Mouse (Mus musculus) CH12.LX (cell line): ENCODE data around the gene Ryk. TPM values are rescaled to one million over a fixed set of nuclear protein-coding genes. Genes with fewer than 3 reads are reported as not detected.

ENCODE experiments used
- DNase-seq: peaks from one replicate; pipeline ENCODE4 v3.0.0-alpha.2; 2013; ENCODE audit errors: extremely low read depth
- H3K27ac ChIP-seq: 2 replicates; pipeline ENCODE4 v1.5.1; 2012; ENCODE audit warnings: low read depth, mild to moderate bottlenecking, control low read depth, moderate library complexity; ENCODE audit not compliant: insufficient read depth
- H3K27me3 ChIP-seq: replicated peaks from 2 replicates; pipeline ENCODE3; 2012; ENCODE audit warnings: inconsistent platforms
- H3K36me3 ChIP-seq, 2 experiments: replicated peaks in 1 of 2; 2 replicates each; pipeline versions ENCODE3 to v1.6.1; 2012; ENCODE audit warnings: inconsistent platforms in 1 of 2, low read length in 1 of 2, mild to moderate bottlenecking in 1 of 2, mixed read lengths in 1 of 2, moderate library complexity in 1 of 2; ENCODE audit not compliant: control insufficient read depth in 1 of 2, insufficient read depth in 1 of 2
- H3K4me1 ChIP-seq, 2 experiments: 2 replicates each; pipeline ENCODE4 v1.6.1; 2012; ENCODE audit warnings: inconsistent platforms in 1 of 2, moderate library complexity in 1 of 2; ENCODE audit not compliant: insufficient read depth in 2 of 2, control insufficient read depth in 1 of 2
- H3K4me2 ChIP-seq: 2 replicates; pipeline ENCODE4 v1.6.1; 2012; ENCODE audit warnings: low read depth, mild to moderate bottlenecking, control low read depth; ENCODE audit not compliant: poor library complexity, insufficient read depth, severe bottlenecking
- H3K4me3 ChIP-seq, 3 experiments: fragments of 150-350 bp in 1 of 3; sonication (generic) in 1 of 3; replicated peaks in 1 of 3; 2 replicates each; pipeline versions ENCODE3 to v1.5.1; 2011 to 2012; ENCODE audit warnings: low read depth in 2 of 3, low read length in 2 of 3, mild to moderate bottlenecking in 2 of 3, moderate library complexity in 2 of 3, control low read depth in 1 of 3, improper control_type of control experiment in 1 of 3, inconsistent platforms in 1 of 3, mixed read lengths in 1 of 3; ENCODE audit not compliant: poor library complexity in 1 of 3
- H3K79me2 ChIP-seq: replicated peaks from 2 replicates; pipeline ENCODE4 v1.6.1; 2012; ENCODE audit warnings: mild to moderate bottlenecking, moderate library complexity; ENCODE audit not compliant: control insufficient read depth, poor library complexity, insufficient read depth, severe bottlenecking; ENCODE audit errors: extremely low read depth
- H3K9ac ChIP-seq: 2 replicates; pipeline ENCODE4 v1.6.1; 2012; ENCODE audit warnings: low read depth, mild to moderate bottlenecking, control low read depth, moderate library complexity; ENCODE audit not compliant: insufficient read depth
- H3K9me3 ChIP-seq: replicated peaks from 2 replicates; pipeline ENCODE3; 2012; ENCODE audit warnings: low read length, inconsistent platforms, mixed read lengths
- BHLHE40 ChIP-seq: IDR thresholded peaks from 2 replicates; pipeline ENCODE4 v1.6.1; 2011; ENCODE audit warnings: mild to moderate bottlenecking, low read depth, low read length, improper control_type of control experiment
- CHD1 ChIP-seq: IDR thresholded peaks from 2 replicates; pipeline ENCODE4 v1.6.1; 2012; ENCODE audit warnings: low read depth, low read length, improper control_type of control experiment, inconsistent platforms
- CHD2 ChIP-seq: IDR thresholded peaks from 2 replicates; pipeline ENCODE4 v1.6.1; 2011; ENCODE audit warnings: low read length, improper control_type of control experiment
- EP300 ChIP-seq: IDR thresholded peaks from 2 replicates; pipeline ENCODE4 v1.6.1; 2011; ENCODE audit warnings: low read length, improper control_type of control experiment
- HCFC1 ChIP-seq: IDR thresholded peaks from 2 replicates; pipeline ENCODE4 v1.6.1; 2012; ENCODE audit warnings: low read depth, mild to moderate bottlenecking, inconsistent platforms, low read length, improper control_type of control experiment
- IRF4 ChIP-seq: IDR thresholded peaks from 2 replicates; pipeline ENCODE4 v1.6.1; 2014; ENCODE audit warnings: low read depth, mild to moderate bottlenecking, inconsistent platforms, low read length, improper control_type of control experiment
- JUN ChIP-seq: IDR thresholded peaks from 2 replicates; pipeline ENCODE4 v1.6.1; 2011; ENCODE audit warnings: low read depth, mild to moderate bottlenecking, low read length, improper control_type of control experiment, moderate library complexity; ENCODE audit not compliant: insufficient read depth
- MAX ChIP-seq: IDR thresholded peaks from 2 replicates; pipeline ENCODE4 v1.6.1; 2011; ENCODE audit warnings: low read length, improper control_type of control experiment
- MAZ ChIP-seq: IDR thresholded peaks from 2 replicates; pipeline ENCODE4 v1.6.1; 2012; ENCODE audit warnings: low read depth, mild to moderate bottlenecking, inconsistent platforms, low read length, improper control_type of control experiment, moderate library complexity
- MEF2A ChIP-seq: IDR thresholded peaks from 2 replicates; pipeline ENCODE4 v1.6.1; 2014; ENCODE audit warnings: low read depth, mild to moderate bottlenecking, inconsistent platforms, low read length, improper control_type of control experiment, borderline replicate concordance
- MXI1 ChIP-seq: IDR thresholded peaks from 2 replicates; pipeline ENCODE4 v1.6.1; 2011; ENCODE audit warnings: mild to moderate bottlenecking, low read depth, low read length, improper control_type of control experiment
- MYC ChIP-seq: IDR thresholded peaks from 2 replicates; pipeline ENCODE4 v1.6.1; 2011; ENCODE audit warnings: low read depth, mild to moderate bottlenecking, improper control_type of control experiment, low read length
- NELFE ChIP-seq: IDR thresholded peaks from 2 replicates; pipeline ENCODE4 v1.6.1; 2011; ENCODE audit warnings: low read depth, low read length, improper control_type of control experiment
- NRF1 ChIP-seq: IDR thresholded peaks from 2 replicates; pipeline ENCODE4 v1.6.1; 2014; ENCODE audit warnings: low read depth, mild to moderate bottlenecking, inconsistent platforms, low read length, improper control_type of control experiment, moderate library complexity
- POLR2A ChIP-seq: IDR thresholded peaks from 2 replicates; pipeline ENCODE4 v1.6.1; 2011; ENCODE audit warnings: low read depth, mild to moderate bottlenecking, improper control_type of control experiment, low read length
- RAD21 ChIP-seq: IDR thresholded peaks from 2 replicates; pipeline ENCODE4 v1.6.1; 2011; ENCODE audit warnings: low read depth, mild to moderate bottlenecking, low read length, improper control_type of control experiment, moderate library complexity
- RCOR1 ChIP-seq: conservative IDR thresholded peaks from 2 replicates; pipeline ENCODE4 v1.6.1; 2012; ENCODE audit warnings: low read depth, mild to moderate bottlenecking, inconsistent platforms, low read length, improper control_type of control experiment
- SIN3A ChIP-seq: IDR thresholded peaks from 2 replicates; pipeline ENCODE4 v1.6.1; 2012; ENCODE audit warnings: low read length, improper control_type of control experiment, inconsistent platforms
- TBP ChIP-seq: conservative IDR thresholded peaks from 2 replicates; pipeline ENCODE4 v1.6.1; 2011; ENCODE audit warnings: low read depth, low read length, improper control_type of control experiment
- TCF12 ChIP-seq: IDR thresholded peaks from 2 replicates; pipeline ENCODE4 v1.6.1; 2014; ENCODE audit warnings: low read depth, mild to moderate bottlenecking, inconsistent platforms, low read length, improper control_type of control experiment
- USF1 ChIP-seq: IDR thresholded peaks from 2 replicates; pipeline ENCODE4 v1.6.1; 2014; ENCODE audit warnings: low read depth, mild to moderate bottlenecking, inconsistent platforms, low read length, improper control_type of control experiment
- USF2 ChIP-seq: conservative IDR thresholded peaks from 2 replicates; pipeline ENCODE4 v1.6.1; 2011; ENCODE audit warnings: low read depth, low read length, improper control_type of control experiment
- ZC3H11A ChIP-seq: IDR thresholded peaks from 2 replicates; pipeline ENCODE4 v1.6.1; 2012; ENCODE audit warnings: low read depth, mild to moderate bottlenecking, inconsistent platforms, low read length, improper control_type of control experiment
- ZKSCAN1 ChIP-seq: IDR thresholded peaks from 2 replicates; pipeline ENCODE4 v1.6.1; 2012; ENCODE audit warnings: low read depth, inconsistent platforms, low read length, improper control_type of control experiment, borderline replicate concordance
- ZMIZ1 ChIP-seq: IDR thresholded peaks from 2 replicates; pipeline ENCODE4 v1.6.1; 2012; ENCODE audit warnings: low read depth, mild to moderate bottlenecking, inconsistent platforms, low read length, improper control_type of control experiment
- dilution Hi-C: fragments of 300-500 bp; cut with MboI; formaldehyde crosslinking; loops from 2 replicates; pipeline ENCODE4 v1.14.3; 2020; ENCODE audit warnings: low sequenced_read_pairs; ENCODE audit not compliant: extremely low pct_unique_long_range_greater_than_20kb, extremely low pct_ligation_motif_present
- in situ Hi-C: fragments of 300-500 bp; cut with MboI; formaldehyde crosslinking; loops from 3 replicates; pipeline ENCODE4 v1.14.3; 2019; ENCODE audit warnings: low sequenced_read_pairs, low pct_ligation_motif_present, low pct_unique_long_range_greater_than_20kb, mixed read lengths
- polyA plus RNA-seq: library from polyadenylated mRNA; unstranded; fragments of >175 nt; gene quantifications from 2 replicates; pipeline ENCODE4 v1.2.1, GENCODE M21; 2012; ENCODE audit warnings: low read depth; ENCODE audit not compliant: insufficient read length
- total RNA-seq, 2 experiments: library from RNA; depleted of rRNA; stranded (reverse); fragments of 300-350 nt in 1 of 2; fragments of >200 nt in 1 of 2; gene quantifications; 2 replicates each; pipeline ENCODE4 v1.2.3; 2012 to 2014

The Ryk gene
- total and polyA plus RNA-seq, 3 experiments: 12.8 to 27.2 (median 21.4) TPM

- TF ChIP-seq POLR2A (no peak), RAD21 (no peak), TBP (no peak), CHD1 (no peak), SIN3A (no peak), MAX (no peak), RCOR1 (no peak), NELFE (no peak), MEF2A (no peak), MXI1 (no peak), BHLHE40 (no peak), CHD2 (no peak), TCF12 (no peak), NRF1 (no peak), JUN (no peak), ZKSCAN1 (no peak), ZMIZ1 (no peak), USF1 (no peak), ZC3H11A (no peak), MAZ (no peak)
- no peaks in the 10 kb centered on the region for H3K9me3 ChIP-seq
- no peak overlapping the region for H3K27ac ChIP-seq
- H3K36me3 ChIP-seq: peaks cover 0 to 29% of the 10 kb centered on the region in 2 experiments
- no peak for DNase-seq
- no peaks in the 10 kb centered on the region for H3K27me3 ChIP-seq
- no peak overlapping the region for H3K4me3 ChIP-seq
- no peaks in the 10 kb centered on the region for H3K79me2 ChIP-seq
- in situ Hi-C loops: no loop called here
- no peak overlapping the region for H3K9ac ChIP-seq
- H3K4me2 ChIP-seq: no peak overlapping the region
- dilution Hi-C loops: no loop called here
- H3K4me1 ChIP-seq: peaks cover 0 to 9% of the 10 kb centered on the region in 2 experiments; a peak in 2 of 4 replicates
Observed at GRCm38 (mm10) chr9:102911526-102911925, 76.8 kb downstream of the Ryk start.

GRCm38 (mm10) chr9:102912516-102913035, 77.9 kb downstream of the Ryk start:
- H3K4me2 ChIP-seq: no peak overlapping the region
- no peaks in the 10 kb centered on the region for H3K9me3 ChIP-seq
- dilution Hi-C loops (no loop called here), in situ Hi-C loops (no loop called here)
- peaks cover 0 to 23% of the 10 kb centered on the region in 2 experiments for H3K36me3 ChIP-seq
- H3K79me2 ChIP-seq: no peaks in the 10 kb centered on the region
- H3K9ac ChIP-seq: no peak overlapping the region
- H3K27ac ChIP-seq: no peak overlapping the region
- H3K27me3 ChIP-seq: no peaks in the 10 kb centered on the region
- H3K4me1 ChIP-seq: peaks cover 0 to 9% of the 10 kb centered on the region in 2 experiments; a peak in 2 of 4 replicates
- no peak overlapping the region for H3K4me3 ChIP-seq
- DNase-seq: no peak
- TF ChIP-seq MYC (no peak), USF2 (no peak), IRF4 (no peak), NRF1 (no peak), JUN (no peak), ZMIZ1 (no peak), EP300 (no peak), ZKSCAN1 (no peak), CHD1 (no peak), SIN3A (no peak), HCFC1 (no peak)
